Mouse (Mus musculus): ENCODE data around the gene Galr2.

DNA sequence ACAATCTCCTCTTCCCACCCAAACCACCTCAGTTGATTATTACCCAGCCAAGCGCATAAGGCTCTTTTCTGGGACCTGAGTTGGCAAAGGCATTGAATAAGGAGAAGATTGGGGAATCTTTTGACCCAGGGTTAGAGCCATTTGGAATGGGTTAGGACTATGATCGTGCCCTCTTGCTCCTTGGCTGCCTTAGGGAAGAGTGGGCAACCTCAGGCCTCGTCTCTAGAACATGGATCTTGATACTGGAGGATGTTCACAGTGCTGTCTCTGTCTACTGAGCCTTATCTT is 52.2 kb downstream of the Galr2 start:
- TF ChIP-seq POLR2A (IDR thresholded peaks at IDR 0.05; ENCODE audit: borderline replicate concordance, low read depth, low read length): no peak
- no peak for TF ChIP-seq CTCF (IDR thresholded peaks at IDR 0.05; ENCODE audit: low read depth, low read length)

All from bone marrow macrophage, adult 2 months (primary cell).